Mouse (Mus musculus) stomach, postnatal 0 days (tissue): ENCODE results near the gene Lmnb2.

Experiments
- CTCF ChIP-seq: IDR thresholded peaks from 2 replicates; pipeline ENCODE4 v1.5.1; 2016; ENCODE audit warnings: antibody characterized with exemption, low read depth, mild to moderate bottlenecking, moderate library complexity
- EP300 ChIP-seq: optimal IDR thresholded peaks from 2 replicates; pipeline ENCODE3; 2016; ENCODE audit warnings: antibody characterized with exemption

DNA sequence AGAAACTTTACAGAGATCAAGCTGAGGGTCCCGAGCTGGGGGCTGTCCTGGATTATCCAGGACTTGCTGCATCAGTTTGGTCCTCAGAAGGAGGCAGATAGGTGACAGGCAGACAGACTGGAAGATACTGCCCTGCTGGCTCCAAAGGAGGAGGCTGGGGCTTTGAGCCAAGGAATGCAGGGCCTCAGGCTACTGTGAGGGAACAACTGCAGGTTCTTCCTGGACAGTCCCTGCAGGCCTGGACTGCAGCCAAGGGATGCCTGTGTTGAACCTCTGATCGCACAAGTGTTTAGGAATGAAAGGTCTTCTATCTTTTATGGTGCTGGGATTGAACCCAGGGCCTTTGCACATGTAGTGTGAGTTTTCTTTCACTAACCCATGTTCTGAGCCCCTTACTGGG lies 29.8 kb upstream of the Lmnb2 start:
- no peak for TF ChIP-seq CTCF
- no peak for TF ChIP-seq EP300
